Mouse (Mus musculus) CH12.LX (cell line): ENCODE results near the gene Sowaha.

Source experiments
- CHD1 ChIP-seq: IDR thresholded peaks from 2 replicates; pipeline ENCODE4 v1.6.1; 2012; ENCODE audit warnings: low read depth, low read length, improper control_type of control experiment, inconsistent platforms
- CTCF ChIP-seq, 2 experiments: IDR thresholded peaks in 1 of 2; conservative IDR thresholded peaks in 1 of 2; 2 replicates each; pipeline ENCODE4 v1.5.1; 2011 to 2012; ENCODE audit warnings: low read depth in 2 of 2, low read length in 2 of 2, improper control_type of control experiment in 1 of 2, inconsistent platforms in 1 of 2, mild to moderate bottlenecking in 1 of 2, moderate library complexity in 1 of 2
- EP300 ChIP-seq: IDR thresholded peaks from 2 replicates; pipeline ENCODE4 v1.6.1; 2011; ENCODE audit warnings: low read length, improper control_type of control experiment
- HCFC1 ChIP-seq: IDR thresholded peaks from 2 replicates; pipeline ENCODE4 v1.6.1; 2012; ENCODE audit warnings: low read depth, mild to moderate bottlenecking, inconsistent platforms, low read length, improper control_type of control experiment
- JUND ChIP-seq: conservative IDR thresholded peaks from 2 replicates; pipeline ENCODE4 v1.6.1; 2011; ENCODE audit warnings: low read depth, low read length, improper control_type of control experiment
- POLR2A ChIP-seq: IDR thresholded peaks from 2 replicates; pipeline ENCODE4 v1.6.1; 2011; ENCODE audit warnings: low read depth, mild to moderate bottlenecking, improper control_type of control experiment, low read length
- TBP ChIP-seq: conservative IDR thresholded peaks from 2 replicates; pipeline ENCODE4 v1.6.1; 2011; ENCODE audit warnings: low read depth, low read length, improper control_type of control experiment
- TCF12 ChIP-seq: IDR thresholded peaks from 2 replicates; pipeline ENCODE4 v1.6.1; 2014; ENCODE audit warnings: low read depth, mild to moderate bottlenecking, inconsistent platforms, low read length, improper control_type of control experiment
- USF1 ChIP-seq: IDR thresholded peaks from 2 replicates; pipeline ENCODE4 v1.6.1; 2014; ENCODE audit warnings: low read depth, mild to moderate bottlenecking, inconsistent platforms, low read length, improper control_type of control experiment
- ZC3H11A ChIP-seq: IDR thresholded peaks from 2 replicates; pipeline ENCODE4 v1.6.1; 2012; ENCODE audit warnings: low read depth, mild to moderate bottlenecking, inconsistent platforms, low read length, improper control_type of control experiment
- ZMIZ1 ChIP-seq: IDR thresholded peaks from 2 replicates; pipeline ENCODE4 v1.6.1; 2012; ENCODE audit warnings: low read depth, mild to moderate bottlenecking, inconsistent platforms, low read length, improper control_type of control experiment

DNA sequence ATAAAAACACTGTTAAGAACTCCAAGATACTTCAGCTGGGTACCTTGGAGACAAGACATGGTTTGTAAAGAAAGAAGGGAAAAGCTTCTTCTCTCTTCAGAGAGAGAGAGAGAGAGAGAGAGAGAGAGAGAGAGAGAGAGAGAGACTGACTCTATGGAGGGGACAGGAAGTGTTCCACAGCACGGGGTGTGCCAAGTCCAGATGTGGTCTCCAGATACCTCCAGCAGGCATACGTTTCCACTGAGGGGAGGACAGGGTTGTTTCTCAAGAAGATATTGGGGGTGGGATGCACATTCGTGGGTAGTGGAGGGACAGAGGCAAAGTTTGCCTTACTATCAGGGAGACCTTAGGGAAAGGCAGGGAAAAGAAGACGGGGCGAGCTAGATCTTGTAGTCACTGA lies 38.7 kb upstream of the Sowaha start:
- no peak for TF ChIP-seq CTCF (conservative IDR thresholded peaks at IDR 0.05 in 1 of 2, IDR thresholded peaks at IDR 0.05 in 1 of 2; ENCODE audit: low read depth in 2 of 2, low read length in 2 of 2)
- TF ChIP-seq TCF12: no peak
- no peak for TF ChIP-seq USF1
- no peak for TF ChIP-seq EP300
- no peak for TF ChIP-seq JUND
- TF ChIP-seq ZC3H11A: no peak
- no peak for TF ChIP-seq POLR2A
- no peak for TF ChIP-seq TBP
- no peak for TF ChIP-seq HCFC1
- no peak for TF ChIP-seq ZMIZ1
- no peak for TF ChIP-seq CHD1
